Mouse (Mus musculus) liver, embryonic 12.5 days (tissue): Measurements from ENCODE around the gene Gm49388. TPM values are rescaled to one million over a fixed set of nuclear protein-coding genes. Genes with fewer than 3 reads are reported as not detected.
A peak's percentile ranks its signal among the peaks of the same experiment; 100 is the strongest.

Experiments
- ATAC-seq: fragments of 200-750 bp; cut with Nextera tagmentation; 2 replicates; pipeline ENCODE4 v1.8.0; 2017; ENCODE audit warnings: moderate number of reproducible peaks, mild to moderate bottlenecking, moderate library complexity
- H3K27ac ChIP-seq: fragments of 300-500 bp; sonication (generic); 2 replicates; pipeline ENCODE4 v1.5.1; 2016; ENCODE audit warnings: mild to moderate bottlenecking
- H3K27me3 ChIP-seq: fragments of 300-500 bp; sonication (generic); replicated peaks from 2 replicates; pipeline ENCODE4 v1.6.1; 2016; ENCODE audit warnings: mild to moderate bottlenecking, moderate library complexity
- H3K36me3 ChIP-seq: fragments of 300-500 bp; sonication (generic); 2 replicates; pipeline ENCODE4 v1.6.1; 2016; ENCODE audit warnings: mild to moderate bottlenecking, moderate library complexity
- H3K4me1 ChIP-seq: fragments of 300-500 bp; sonication (generic); 2 replicates; pipeline ENCODE4 v1.6.1; 2016
- H3K4me2 ChIP-seq: fragments of 300-500 bp; sonication (generic); 2 replicates; pipeline ENCODE4 v1.6.1; 2016; ENCODE audit warnings: mild to moderate bottlenecking, moderate library complexity
- H3K4me3 ChIP-seq: fragments of 300-500 bp; sonication (generic); 2 replicates; pipeline ENCODE4 v1.5.1; 2016; ENCODE audit warnings: mild to moderate bottlenecking, moderate library complexity
- H3K9ac ChIP-seq: fragments of 300-500 bp; sonication (generic); 2 replicates; pipeline ENCODE4 v1.6.1; 2016; ENCODE audit warnings: mild to moderate bottlenecking, moderate library complexity
- H3K9me3 ChIP-seq: fragments of 300-500 bp; sonication (generic); replicated peaks from 2 replicates; pipeline ENCODE4 v1.6.1; 2016; ENCODE audit warnings: mild to moderate bottlenecking, moderate library complexity
- WGBS: fragments of 180-500 bp; shearing (Covaris S2); methylation state at CpG from one replicate; pipeline ENCODE4 v1.1.7; 2016; ENCODE audit not compliant: insufficient replicate concordance; 5-methylcytosine and 5-hydroxymethylcytosine counted together
- polyA plus RNA-seq: library from polyadenylated mRNA; unstranded; fragments of >200 nt; fragmentation: Nextera tagmentation; extraction: Ambion mirVana; gene quantifications from 2 replicates; pipeline ENCODE4 v1.2.1, GENCODE M21; 2016

Gm49388 gene
- polyA plus RNA-seq, 1 experiment from 2014 or later, result not detected

- no peak overlapping the region for H3K4me2 ChIP-seq
- no peaks in the 10 kb centered on the region for H3K9me3 ChIP-seq
- peaks cover 26% of the 10 kb centered on the region for H3K4me1 ChIP-seq
- no peaks in the 10 kb centered on the region for H3K36me3 ChIP-seq
- WGBS, result 59% methylated on average over 4 of the region's 4 CpGs
- H3K4me3 ChIP-seq, result no peak overlapping the region
- H3K27me3 ChIP-seq, result no peaks in the 10 kb centered on the region
- H3K9ac ChIP-seq, result no peak overlapping the region
- peak; percentile 43; the same call in 1 of the 2 replicates for ATAC-seq
- peak overlapping the region; percentile 72 for H3K27ac ChIP-seq
These were observed 28.4 kb downstream of the Gm49388 start for GRCm38 (mm10) chr7:127813821-127814220.

DNA sequence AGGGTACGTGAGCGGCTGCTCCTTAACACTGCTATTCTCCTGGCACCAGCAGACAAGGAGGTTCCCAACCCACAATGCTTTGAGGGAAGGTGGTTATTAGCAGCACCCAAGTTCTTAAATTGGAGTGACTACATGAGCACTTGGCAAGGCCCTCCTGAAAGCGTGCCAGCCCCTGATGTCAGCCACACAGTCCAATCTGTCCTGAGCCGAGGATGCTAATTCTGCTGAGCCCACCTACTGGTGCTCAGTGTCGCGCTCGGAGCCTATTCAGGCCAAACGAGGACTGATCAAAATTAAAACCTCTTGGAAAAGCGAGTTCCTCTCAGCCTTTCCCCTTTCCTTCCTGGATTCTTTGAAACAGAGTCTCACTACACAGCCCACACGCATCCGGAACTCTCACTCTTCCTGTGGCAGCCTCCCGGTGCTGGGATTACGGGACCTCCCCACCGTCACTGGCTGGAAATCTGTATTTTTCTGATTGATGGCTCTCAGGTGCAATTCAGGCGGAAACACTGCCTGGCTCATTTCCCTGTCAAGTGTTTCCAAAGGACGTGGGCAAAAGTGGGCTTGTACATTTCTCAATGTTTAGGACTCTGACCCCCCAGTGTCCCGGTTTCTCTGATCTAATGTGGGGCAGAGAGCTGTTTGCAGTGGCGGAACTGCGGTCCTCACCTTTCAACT is 29.0 kb downstream of the Gm49388 start:
- Histone ChIP-seq H3K27ac (peak overlapping the region; percentile 72), H3K4me2 (no peak overlapping the region), H3K9me3 (no peaks in the 10 kb centered on the region), H3K27me3 (no peaks in the 10 kb centered on the region), H3K4me1 (peaks cover 23% of the 10 kb centered on the region), H3K4me3 (no peak overlapping the region), H3K9ac (no peak overlapping the region), H3K36me3 (no peaks in the 10 kb centered on the region)
- WGBS, result 74% methylated on average over 19 of the region's 19 CpGs
- no peak for ATAC-seq

GRCm38 (mm10) chr7:127815116-127815665 is 29.8 kb downstream of the Gm49388 start:
- no peak overlapping the region for H3K4me3 ChIP-seq
- H3K9ac ChIP-seq, result no peak overlapping the region; the same call in 1 of the 2 replicates
- no peaks in the 10 kb centered on the region for H3K9me3 ChIP-seq
- no peak overlapping the region for H3K4me2 ChIP-seq
- H3K4me1 ChIP-seq, result peaks cover 23% of the 10 kb centered on the region
- peak overlapping the region; percentile 72 for H3K27ac ChIP-seq
- 81% methylated on average over 15 of the region's 15 CpGs for WGBS
- H3K27me3 ChIP-seq, result no peaks in the 10 kb centered on the region
- no peak for ATAC-seq
- no peaks in the 10 kb centered on the region for H3K36me3 ChIP-seq

GRCm38 (mm10) chr7:127815954-127816821 is 30.8 kb downstream of the Gm49388 start:
- 50% methylated on average over 15 of the region's 15 CpGs for WGBS

DNA sequence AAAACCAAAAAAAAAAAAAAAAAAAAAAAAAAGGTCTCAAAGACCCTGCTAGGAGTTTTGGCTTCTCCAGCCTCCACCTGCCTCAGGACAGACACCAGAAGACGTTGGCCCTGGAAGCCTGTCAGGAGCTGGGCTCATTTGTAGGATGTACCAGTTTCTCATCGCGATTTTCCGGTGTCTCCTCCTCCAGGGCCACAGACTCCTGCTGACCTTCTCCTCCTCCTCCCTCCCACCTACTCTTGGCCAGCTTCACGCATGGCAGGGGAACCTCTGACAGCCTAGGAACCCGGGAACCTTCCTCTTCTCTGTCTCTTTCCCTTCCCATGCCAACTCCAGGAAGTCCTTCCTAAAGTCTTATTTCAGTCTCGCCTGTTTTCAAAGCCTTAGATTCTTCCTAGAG is 31.6 kb downstream of the Gm49388 start:
- no peaks in the 10 kb centered on the region for H3K9me3 ChIP-seq
- ATAC-seq, result no peak
- H3K36me3 ChIP-seq, result no peaks in the 10 kb centered on the region
- H3K4me1 ChIP-seq, result peaks cover 33% of the 10 kb centered on the region
- 67% methylated on average over 7 of the region's 7 CpGs for WGBS
- H3K4me3 ChIP-seq, result no peak overlapping the region
- H3K4me2 ChIP-seq, result no peak overlapping the region
- H3K27me3 ChIP-seq, result 0 out of 2 replicates have a peak, but pooled peaks cover 3% of the 10 kb centered on the region
- H3K27ac ChIP-seq, result no peak overlapping the region
- H3K9ac ChIP-seq, result no peak overlapping the region

More at GRCm38 (mm10) chr7:127815954-127816821, 30.8 kb downstream of the Gm49388 start:
- H3K4me3 ChIP-seq, result no peak overlapping the region
- no peaks in the 10 kb centered on the region for H3K27me3 ChIP-seq
- H3K9me3 ChIP-seq, result no peaks in the 10 kb centered on the region
- H3K9ac ChIP-seq, result no peak overlapping the region; the same call in 1 of the 2 replicates
- peak overlapping the region; percentile 45 for H3K27ac ChIP-seq
- no peak overlapping the region for H3K4me2 ChIP-seq
- peak; percentile 44; the same call in 1 of the 2 replicates for ATAC-seq
- H3K4me1 ChIP-seq, result peaks cover 29% of the 10 kb centered on the region
- no peaks in the 10 kb centered on the region for H3K36me3 ChIP-seq

- Histone ChIP-seq H3K4me3 (no peak overlapping the region), H3K9ac (no peak overlapping the region), H3K4me1 (peaks cover 36% of the 10 kb centered on the region), H3K9me3 (no peaks in the 10 kb centered on the region), H3K27me3 (0 out of 2 replicates have a peak, but pooled peaks cover 8% of the 10 kb centered on the region), H3K36me3 (no peaks in the 10 kb centered on the region), H3K4me2 (no peak overlapping the region), H3K27ac (no peak overlapping the region)
- ATAC-seq, result no peak
- WGBS, result 84% methylated on average over 5 of the region's 5 CpGs
These were observed 32.4 kb downstream of the Gm49388 start for GRCm38 (mm10) chr7:127817776-127818175.

DNA sequence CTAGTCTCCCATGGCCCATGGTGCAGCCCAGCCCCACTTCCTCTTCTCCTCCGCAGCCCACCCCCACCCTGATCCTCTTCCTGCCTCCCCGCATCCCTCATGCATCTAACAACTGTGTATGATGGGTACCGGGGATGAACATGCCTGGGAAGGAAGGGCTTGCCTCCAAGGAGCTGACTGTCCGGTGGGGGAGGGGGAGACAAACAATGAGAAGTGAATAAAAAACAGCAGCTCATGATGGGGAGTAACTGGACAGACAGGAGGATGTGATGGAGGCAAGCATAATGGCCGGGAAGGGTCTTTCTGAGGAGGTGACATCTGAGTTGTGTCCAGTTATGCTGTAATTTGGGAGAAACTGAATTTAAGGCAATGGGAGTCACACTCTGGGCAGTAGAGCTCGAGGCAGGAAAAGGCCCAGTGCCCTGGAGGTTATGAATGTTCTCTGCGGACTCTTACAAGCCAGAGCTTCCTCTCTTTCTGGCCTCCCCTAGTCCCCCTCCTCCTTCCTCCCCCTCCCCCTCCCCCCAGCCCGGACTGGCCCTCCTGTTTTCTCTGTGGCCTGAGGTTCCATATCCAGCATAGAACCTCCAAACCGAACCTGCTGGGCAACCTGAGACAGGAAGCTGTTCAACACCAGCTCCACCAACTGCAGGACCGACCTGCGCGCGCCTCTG is 35.6 kb downstream of the Gm49388 start:
- no peak overlapping the region for H3K9ac ChIP-seq
- no peak overlapping the region for H3K4me3 ChIP-seq
- peaks cover 33% of the 10 kb centered on the region for H3K27me3 ChIP-seq
- no peaks in the 10 kb centered on the region for H3K36me3 ChIP-seq
- ATAC-seq, result no peak
- H3K4me2 ChIP-seq, result no peak overlapping the region
- peaks cover 23% of the 10 kb centered on the region for H3K4me1 ChIP-seq
- no peaks in the 10 kb centered on the region for H3K9me3 ChIP-seq
- no peak overlapping the region for H3K27ac ChIP-seq
- 36% methylated on average over 13 of the region's 13 CpGs for WGBS

GRCm38 (mm10) chr7:127822494-127822893 is 37.1 kb downstream of the Gm49388 start:
- WGBS, result 71% methylated on average over 3 of the region's 3 CpGs
- H3K27me3 ChIP-seq, result peaks cover 39% of the 10 kb centered on the region
- no peak overlapping the region for H3K4me2 ChIP-seq

DNA sequence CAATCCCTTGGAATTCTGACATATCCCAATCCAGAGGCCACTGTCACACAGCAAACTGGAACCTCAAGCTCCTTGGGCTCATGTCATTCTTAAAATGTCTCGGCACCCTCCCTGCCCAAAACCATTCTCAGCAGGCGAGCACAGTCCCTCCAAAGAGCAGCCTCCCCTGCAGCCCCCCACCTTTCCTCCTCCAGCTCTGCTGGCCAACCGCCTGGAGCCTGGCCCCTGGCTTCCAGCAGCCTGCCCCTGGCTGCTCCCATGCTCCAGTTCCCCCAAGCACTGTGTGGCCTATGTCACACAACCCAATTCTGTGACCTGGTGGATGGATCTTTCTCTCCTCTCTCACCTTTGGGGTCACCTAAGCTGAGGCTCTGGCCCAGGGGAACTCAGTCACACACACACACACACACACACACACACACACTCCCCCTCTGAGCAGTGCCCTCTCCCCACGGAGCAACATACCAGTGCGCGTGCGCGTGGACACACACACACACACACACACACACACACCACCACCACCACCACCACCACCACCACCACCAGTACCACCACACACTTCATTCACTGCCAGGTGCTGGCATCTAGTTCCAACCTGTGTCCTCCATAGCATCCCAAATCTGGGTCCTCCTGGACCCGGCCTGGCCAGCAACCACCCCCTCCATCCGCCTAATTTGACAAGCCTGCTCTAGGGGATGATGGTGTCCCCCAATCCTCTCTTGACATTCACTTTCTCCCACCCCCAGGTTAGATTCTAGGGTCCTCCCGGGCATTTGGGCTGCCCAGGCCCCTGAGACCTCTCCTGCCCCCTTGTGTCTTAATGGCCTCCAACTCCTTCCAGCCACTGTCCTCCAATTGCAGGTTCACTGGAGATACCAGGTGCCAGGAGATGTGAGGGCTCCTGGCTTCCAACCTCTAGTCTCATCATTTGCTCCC is 38.1 kb downstream of the Gm49388 start:
- Histone ChIP-seq H3K9ac (0 out of 2 replicates have a peak overlapping the region, but pooled peaks have one; percentile 28), H3K4me2 (peak overlapping the region; percentile 55), H3K9me3 (no peaks in the 10 kb centered on the region), H3K4me3 (peak overlapping the region; percentile 47; the same call in 1 of the 2 replicates), H3K27ac (no peak overlapping the region), H3K4me1 (0 out of 2 replicates have a peak, but pooled peaks cover 20% of the 10 kb centered on the region), H3K27me3 (peaks cover 39% of the 10 kb centered on the region), H3K36me3 (no peaks in the 10 kb centered on the region)
- ATAC-seq, result no peak
- WGBS, result 70% methylated on average over 8 of the region's 11 CpGs

More at GRCm38 (mm10) chr7:127822494-127822893, 37.1 kb downstream of the Gm49388 start:
- no peaks in the 10 kb centered on the region for H3K36me3 ChIP-seq
- H3K4me1 ChIP-seq, result 0 out of 2 replicates have a peak, but pooled peaks cover 20% of the 10 kb centered on the region
- no peak overlapping the region for H3K9ac ChIP-seq
- no peak for ATAC-seq
- H3K27ac ChIP-seq, result no peak overlapping the region
- no peaks in the 10 kb centered on the region for H3K9me3 ChIP-seq
- H3K4me3 ChIP-seq, result no peak overlapping the region

DNA sequence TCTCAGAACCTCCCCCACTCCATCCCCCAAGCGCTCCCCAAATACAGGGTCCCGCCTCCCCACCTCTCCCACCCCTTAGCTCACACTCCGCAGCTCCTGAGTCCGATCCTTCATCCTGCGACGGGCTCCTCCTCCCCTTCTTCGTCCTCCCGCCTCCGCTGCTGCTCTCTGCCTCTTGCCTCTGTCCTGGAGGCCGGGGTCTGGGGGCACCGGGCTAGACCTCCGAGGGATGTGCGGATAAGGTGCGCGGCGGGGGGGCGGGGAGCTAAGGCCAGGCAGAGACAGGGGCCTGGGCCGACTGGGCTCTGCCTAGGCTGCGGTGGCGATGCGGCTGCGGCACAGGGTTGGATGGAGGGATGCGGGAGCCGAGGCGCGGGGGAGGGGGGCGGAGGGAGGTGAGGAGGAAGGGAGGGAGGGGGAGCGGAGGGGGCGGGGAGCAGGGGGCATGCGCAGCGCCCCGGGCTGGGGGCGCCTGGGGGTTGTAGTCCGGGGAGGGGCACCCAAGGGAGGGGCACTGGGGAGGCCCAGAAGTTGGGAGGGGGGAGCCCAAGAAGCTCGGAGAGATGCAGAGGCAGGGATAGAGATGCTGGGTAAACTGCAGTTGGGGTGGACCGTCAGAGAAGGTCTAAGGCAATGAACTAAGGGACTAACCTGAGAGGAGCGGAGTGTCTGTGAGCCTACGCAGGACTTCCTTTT is 38.9 kb downstream of the Gm49388 start, which contains the start of the genes Stx4a and Stx1b:
Gene Stx4a, plus strand, starts transcription at position 119 of the 696 bp plus-strand sequence.
Gene Stx1b, minus strand, starts transcription at position 374 of the 696 bp plus-strand sequence.
- Histone ChIP-seq H3K9ac (peak within 1 kb of the TSS; percentile 28; the same call in 1 of the 2 replicates), H3K4me3 (peak within 1 kb of the TSS; percentile 47), H3K36me3 (no peaks in the 10 kb centered on the region), H3K27me3 (peaks cover 39% of the 10 kb centered on the region), H3K9me3 (no peaks in the 10 kb centered on the region), H3K4me1 (0 out of 2 replicates have a peak, but pooled peaks cover 20% of the 10 kb centered on the region), H3K27ac (no peak within 1 kb of the TSS), H3K4me2 (peak within 1 kb of the TSS; percentile 55)
- no peak for ATAC-seq
- WGBS, result 9% methylated on average over 35 of the region's 38 CpGs
